Mouse (Mus musculus): ENCODE data around the gene Il10rb. TPM values are rescaled to one million over a fixed set of nuclear protein-coding genes. Genes with fewer than 3 reads are reported as not detected.
A peak's percentile ranks its signal among the peaks of the same experiment; 100 is the strongest.

Il10rb gene
- polyA plus RNA-seq, 1 experiment from 2014 or later, result 123 TPM

DNA sequence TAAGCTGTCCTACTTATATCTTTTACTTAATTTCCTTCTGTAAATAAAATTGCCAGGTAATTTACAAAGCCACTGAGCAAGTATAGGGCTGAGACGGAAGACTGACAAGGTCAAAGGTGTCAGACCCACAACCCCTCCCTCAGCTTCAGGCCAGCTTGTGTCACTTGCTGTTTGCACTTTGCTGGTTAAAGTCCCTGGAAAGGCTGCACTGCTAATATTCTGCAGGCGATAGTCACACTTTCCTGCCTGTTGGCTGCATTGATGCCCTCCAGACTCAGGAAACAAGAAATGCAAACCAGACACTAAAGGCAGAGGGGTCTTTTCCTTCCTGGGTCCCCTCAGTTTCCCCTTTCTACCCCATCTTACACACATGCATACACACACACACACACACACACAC is 44.0 kb upstream of the Il10rb start:
- Histone ChIP-seq H3K9ac (ENCODE audit: low read depth, low read length) (no peak overlapping the region), H3K4me1 (replicated peaks; ENCODE audit: control insufficient read depth, insufficient read depth, low read length) (no peaks in the 10 kb centered on the region), H3K9me3 (ENCODE audit: control insufficient read depth) (no peaks in the 10 kb centered on the region), H3K36me3 (ENCODE audit: control insufficient read depth, insufficient read depth) (no peaks in the 10 kb centered on the region), H3K4me2 (replicated peaks; ENCODE audit: low read depth) (no peak overlapping the region), H3K4me3 (ENCODE audit: low read depth, low read length) (no peak overlapping the region), H3K27ac (ENCODE audit: low read depth, low read length) (no peak overlapping the region), H3K27me3 (replicated peaks; ENCODE audit: control insufficient read depth, insufficient read depth, low read length) (no peaks in the 10 kb centered on the region)
- no peak for TF ChIP-seq CTCF (IDR thresholded peaks at IDR 0.05; ENCODE audit: low read depth)
- no peak for ATAC-seq
- 55% methylated on average over 2 of the region's 2 CpGs for WGBS

- Histone ChIP-seq H3K4me2 (replicated peaks; ENCODE audit: low read depth) (no peak overlapping the region), H3K4me1 (replicated peaks; ENCODE audit: control insufficient read depth, insufficient read depth, low read length) (no peaks in the 10 kb centered on the region), H3K4me3 (ENCODE audit: low read depth, low read length) (no peak overlapping the region), H3K9ac (ENCODE audit: low read depth, low read length) (no peak overlapping the region), H3K27ac (ENCODE audit: low read depth, low read length) (no peak overlapping the region), H3K36me3 (ENCODE audit: control insufficient read depth, insufficient read depth) (no peaks in the 10 kb centered on the region), H3K27me3 (replicated peaks; ENCODE audit: control insufficient read depth, insufficient read depth, low read length) (no peaks in the 10 kb centered on the region), H3K9me3 (ENCODE audit: control insufficient read depth) (no peaks in the 10 kb centered on the region)
- no peak for TF ChIP-seq CTCF (IDR thresholded peaks at IDR 0.05; ENCODE audit: low read depth)
- ATAC-seq, result no peak
- WGBS, result 57% methylated on average over 12 of the region's 12 CpGs
Observed at GRCm38 (mm10) chr16:91362616-91363272, 43.2 kb upstream of the Il10rb start.

DNA sequence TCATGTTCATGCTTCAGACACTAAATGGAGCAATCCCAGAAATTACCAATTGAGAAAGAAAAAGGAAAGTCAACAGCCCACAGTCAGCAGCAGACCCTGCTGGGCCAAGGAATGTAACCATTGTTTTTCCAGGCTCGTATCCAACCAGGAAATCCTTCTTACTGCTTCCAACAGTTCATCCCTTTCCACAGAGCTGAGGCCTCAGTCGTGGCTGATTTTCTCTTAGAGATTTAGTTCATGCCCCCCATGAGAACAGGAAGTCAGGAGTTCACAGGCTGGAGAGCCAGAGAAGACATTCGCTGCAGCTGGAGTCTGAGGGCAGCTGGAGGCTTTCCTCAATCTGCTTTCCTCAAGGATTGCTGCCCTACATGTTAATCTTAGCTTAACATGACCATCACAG is 42.5 kb upstream of the Il10rb start:
- Histone ChIP-seq H3K4me2 (replicated peaks; ENCODE audit: low read depth) (no peak overlapping the region), H3K27me3 (replicated peaks; ENCODE audit: control insufficient read depth, insufficient read depth, low read length) (no peaks in the 10 kb centered on the region), H3K9me3 (ENCODE audit: control insufficient read depth) (no peaks in the 10 kb centered on the region), H3K27ac (ENCODE audit: low read depth, low read length) (no peak overlapping the region), H3K4me3 (ENCODE audit: low read depth, low read length) (no peak overlapping the region), H3K4me1 (replicated peaks; ENCODE audit: control insufficient read depth, insufficient read depth, low read length) (no peaks in the 10 kb centered on the region), H3K9ac (ENCODE audit: low read depth, low read length) (no peak overlapping the region), H3K36me3 (ENCODE audit: control insufficient read depth, insufficient read depth) (no peaks in the 10 kb centered on the region)
- ATAC-seq, result no peak
- 30% methylated on average over 3 of the region's 3 CpGs for WGBS
- TF ChIP-seq CTCF (IDR thresholded peaks at IDR 0.05; ENCODE audit: low read depth), result no peak

DNA sequence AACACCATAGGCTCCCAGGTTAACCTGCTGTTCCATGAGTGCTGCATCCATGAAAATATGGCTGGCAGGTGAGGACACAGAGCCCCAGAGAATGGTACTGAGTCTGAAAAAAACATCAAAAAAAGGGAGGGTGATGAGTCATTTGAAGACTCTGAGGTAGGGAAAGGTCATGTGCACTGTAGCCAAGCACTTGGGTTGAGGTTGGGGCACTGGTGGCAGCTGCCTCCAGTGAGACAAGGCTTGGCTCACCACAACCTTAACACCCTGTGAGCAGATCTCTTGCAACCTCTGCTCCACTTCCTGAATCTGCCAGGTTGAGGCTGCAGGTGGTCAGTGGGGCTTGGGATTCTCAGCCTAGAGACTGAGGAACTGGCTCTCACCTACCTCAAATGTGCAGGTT is 39.4 kb upstream of the Il10rb start:
- H3K27me3 ChIP-seq (replicated peaks; ENCODE audit: control insufficient read depth, insufficient read depth, low read length), result no peaks in the 10 kb centered on the region
- no peak for ATAC-seq
- no peaks in the 10 kb centered on the region for H3K36me3 ChIP-seq (ENCODE audit: control insufficient read depth, insufficient read depth)
- no peak overlapping the region for H3K4me2 ChIP-seq (replicated peaks; ENCODE audit: low read depth)
- no peaks in the 10 kb centered on the region for H3K9me3 ChIP-seq (ENCODE audit: control insufficient read depth)
- no peak overlapping the region for H3K9ac ChIP-seq (ENCODE audit: low read depth, low read length)
- no peak overlapping the region for H3K27ac ChIP-seq (ENCODE audit: low read depth, low read length)
- no peaks in the 10 kb centered on the region for H3K4me1 ChIP-seq (replicated peaks; ENCODE audit: control insufficient read depth, insufficient read depth, low read length)
- no peak for TF ChIP-seq CTCF (IDR thresholded peaks at IDR 0.05; ENCODE audit: low read depth)
- H3K4me3 ChIP-seq (ENCODE audit: low read depth, low read length), result no peak overlapping the region

- TF ChIP-seq CTCF (IDR thresholded peaks at IDR 0.05; ENCODE audit: low read depth), result no peak
- no peak overlapping the region for H3K4me2 ChIP-seq (replicated peaks; ENCODE audit: low read depth)
- H3K27ac ChIP-seq (ENCODE audit: low read depth, low read length), result no peak overlapping the region
- no peaks in the 10 kb centered on the region for H3K9me3 ChIP-seq (ENCODE audit: control insufficient read depth)
- no peak overlapping the region for H3K4me3 ChIP-seq (ENCODE audit: low read depth, low read length)
- ATAC-seq, result no peak
- H3K9ac ChIP-seq (ENCODE audit: low read depth, low read length), result no peak overlapping the region
- WGBS, result 78% methylated on average over 2 of the region's 2 CpGs
- no peaks in the 10 kb centered on the region for H3K27me3 ChIP-seq (replicated peaks; ENCODE audit: control insufficient read depth, insufficient read depth, low read length)
- no peaks in the 10 kb centered on the region for H3K36me3 ChIP-seq (ENCODE audit: control insufficient read depth, insufficient read depth)
- no peaks in the 10 kb centered on the region for H3K4me1 ChIP-seq (replicated peaks; ENCODE audit: control insufficient read depth, insufficient read depth, low read length)
Observed at GRCm38 (mm10) chr16:91367066-91367465, 38.9 kb upstream of the Il10rb start.

- ATAC-seq, result peak; percentile 77
- Histone ChIP-seq H3K4me1 (replicated peaks; ENCODE audit: control insufficient read depth, insufficient read depth, low read length) (no peaks in the 10 kb centered on the region), H3K9me3 (ENCODE audit: control insufficient read depth) (no peaks in the 10 kb centered on the region), H3K36me3 (ENCODE audit: control insufficient read depth, insufficient read depth) (no peaks in the 10 kb centered on the region), H3K9ac (ENCODE audit: low read depth, low read length) (peak within 1 kb of the TSS; percentile 86), H3K4me2 (replicated peaks; ENCODE audit: low read depth) (peak within 1 kb of the TSS; percentile 79), H3K27me3 (replicated peaks; ENCODE audit: control insufficient read depth, insufficient read depth, low read length) (no peaks in the 10 kb centered on the region), H3K27ac (ENCODE audit: low read depth, low read length) (peak within 1 kb of the TSS; percentile 79), H3K4me3 (ENCODE audit: low read depth, low read length) (peak within 1 kb of the TSS; percentile 77)
- 0 out of 2 replicates have a peak, but pooled peaks have one; percentile 7 for TF ChIP-seq CTCF (IDR thresholded peaks at IDR 0.05; ENCODE audit: low read depth)
- WGBS, result 1% methylated on average over 60 of the region's 62 CpGs
Observed at GRCm38 (mm10) chr16:91372577-91373472, 33.1 kb upstream of the Il10rb start, which contains the start of gene Ifnar2. Gene Ifnar2, plus strand, starts transcription at chr16:91372783.
